Mouse (Mus musculus): ENCODE measurements around the gene Oxsr1. TPM values are rescaled to one million over a fixed set of nuclear protein-coding genes. Genes with fewer than 3 reads are reported as not detected.

The Oxsr1 gene
- polyA plus RNA-seq, 1 experiment from 2014 or later = 14.2 TPM

DNA sequence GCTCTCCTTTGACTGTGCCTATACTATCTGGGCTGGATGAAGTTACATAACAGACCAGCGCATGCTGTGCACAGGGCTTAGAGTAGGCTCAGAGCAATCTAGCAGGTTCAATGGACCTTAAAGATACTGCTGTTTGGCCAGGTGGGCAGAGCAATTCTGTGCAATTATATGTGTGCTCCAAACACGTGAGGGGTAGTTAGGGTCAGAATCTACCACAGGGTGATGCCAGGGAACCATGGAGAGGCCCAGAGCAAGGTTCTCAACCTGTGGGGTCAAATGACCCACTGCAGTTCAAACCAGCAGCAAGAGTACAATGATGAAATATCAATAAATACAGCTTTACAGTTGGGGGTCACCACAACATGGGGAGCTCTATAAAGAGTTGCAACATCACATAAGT is 115.6 kb downstream of the Oxsr1 start:
- no peak for ATAC-seq (replicated peaks; ENCODE audit: low FRiP score)

DNA sequence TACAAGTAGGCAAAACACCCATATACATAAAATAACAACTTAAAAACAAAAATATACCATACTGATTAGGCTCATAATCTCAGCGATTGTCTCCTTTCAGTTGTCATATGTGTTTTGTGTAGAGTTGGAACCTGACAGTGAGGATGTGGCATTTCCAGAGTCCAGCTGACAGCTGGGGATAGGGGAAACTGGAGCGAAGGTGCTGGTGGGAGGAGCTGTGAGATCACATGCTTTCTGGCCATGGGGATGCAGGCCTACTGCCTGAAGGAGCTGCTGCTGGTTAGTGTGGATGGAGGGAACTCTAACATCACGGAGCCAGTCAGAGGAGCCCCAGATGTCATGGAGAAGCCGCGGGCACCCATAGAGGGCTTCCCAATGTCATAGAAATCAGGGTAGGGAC is 116.5 kb downstream of the Oxsr1 start:
- Histone ChIP-seq H3K27ac (no peak overlapping the region), H3K9ac (no peak overlapping the region), H3K36me3 (no peaks in the 10 kb centered on the region), H3K4me2 (no peak overlapping the region), H3K4me1 (0 out of 2 replicates have a peak, but pooled peaks cover 3% of the 10 kb centered on the region), H3K9me3 (replicated peaks) (0 out of 2 replicates have a peak, but pooled peaks cover 4% of the 10 kb centered on the region), H3K27me3 (no peaks in the 10 kb centered on the region), H3K4me3 (replicated peaks) (no peak overlapping the region)
- no peak for ATAC-seq (replicated peaks; ENCODE audit: low FRiP score)
- 89% methylated on average over 5 of the region's 5 CpGs for WGBS

More for the DNA sequence above, 115.6 kb downstream of the Oxsr1 start:
- H3K27me3 ChIP-seq = no peaks in the 10 kb centered on the region
- 70% methylated on average over 2 of the region's 2 CpGs for WGBS
- no peak overlapping the region for H3K4me3 ChIP-seq (replicated peaks)
- H3K9ac ChIP-seq = no peak overlapping the region
- H3K36me3 ChIP-seq = no peaks in the 10 kb centered on the region
- 0 out of 2 replicates have a peak, but pooled peaks cover 3% of the 10 kb centered on the region for H3K4me1 ChIP-seq
- H3K9me3 ChIP-seq (replicated peaks) = 0 out of 2 replicates have a peak, but pooled peaks cover 4% of the 10 kb centered on the region
- no peak overlapping the region for H3K4me2 ChIP-seq
- no peak overlapping the region for H3K27ac ChIP-seq

DNA sequence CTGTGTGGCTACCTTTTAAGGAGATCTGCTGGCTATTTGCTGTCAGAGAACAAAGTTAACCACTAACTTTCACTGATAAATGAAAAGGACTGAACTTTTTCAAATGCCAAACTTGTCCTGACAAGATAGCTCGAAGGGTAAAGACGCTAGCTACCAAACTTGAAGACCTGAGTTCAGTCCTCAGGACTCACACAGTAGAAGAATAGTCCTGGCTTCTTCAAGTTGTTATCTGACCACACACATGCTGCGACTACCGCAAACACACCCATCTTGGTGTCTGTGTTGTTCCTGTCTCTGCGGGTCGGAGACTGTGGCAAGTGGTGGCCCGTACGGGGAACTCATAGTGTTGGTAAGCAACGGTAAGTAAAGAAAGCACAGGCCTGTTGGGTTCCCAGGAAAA is 118.6 kb downstream of the Oxsr1 start:
- no peaks in the 10 kb centered on the region for H3K36me3 ChIP-seq
- no peak overlapping the region for H3K4me2 ChIP-seq
- WGBS = 97% methylated on average over 9 of the region's 9 CpGs

GRCm38 (mm10) chr9:119201653-119202052 is 120.6 kb downstream of the Oxsr1 start:
- peak; percentile 58; the same call in 1 of the 2 replicates for ATAC-seq (replicated peaks; ENCODE audit: low FRiP score)

More for the DNA sequence above, 118.6 kb downstream of the Oxsr1 start:
- Histone ChIP-seq H3K9ac (no peak overlapping the region), H3K27ac (no peak overlapping the region), H3K4me1 (0 out of 2 replicates have a peak, but pooled peaks cover 10% of the 10 kb centered on the region), H3K9me3 (replicated peaks) (0 out of 2 replicates have a peak, but pooled peaks cover 4% of the 10 kb centered on the region), H3K27me3 (no peaks in the 10 kb centered on the region), H3K4me3 (replicated peaks) (no peak overlapping the region)
- ATAC-seq (replicated peaks; ENCODE audit: low FRiP score) = no peak

DNA sequence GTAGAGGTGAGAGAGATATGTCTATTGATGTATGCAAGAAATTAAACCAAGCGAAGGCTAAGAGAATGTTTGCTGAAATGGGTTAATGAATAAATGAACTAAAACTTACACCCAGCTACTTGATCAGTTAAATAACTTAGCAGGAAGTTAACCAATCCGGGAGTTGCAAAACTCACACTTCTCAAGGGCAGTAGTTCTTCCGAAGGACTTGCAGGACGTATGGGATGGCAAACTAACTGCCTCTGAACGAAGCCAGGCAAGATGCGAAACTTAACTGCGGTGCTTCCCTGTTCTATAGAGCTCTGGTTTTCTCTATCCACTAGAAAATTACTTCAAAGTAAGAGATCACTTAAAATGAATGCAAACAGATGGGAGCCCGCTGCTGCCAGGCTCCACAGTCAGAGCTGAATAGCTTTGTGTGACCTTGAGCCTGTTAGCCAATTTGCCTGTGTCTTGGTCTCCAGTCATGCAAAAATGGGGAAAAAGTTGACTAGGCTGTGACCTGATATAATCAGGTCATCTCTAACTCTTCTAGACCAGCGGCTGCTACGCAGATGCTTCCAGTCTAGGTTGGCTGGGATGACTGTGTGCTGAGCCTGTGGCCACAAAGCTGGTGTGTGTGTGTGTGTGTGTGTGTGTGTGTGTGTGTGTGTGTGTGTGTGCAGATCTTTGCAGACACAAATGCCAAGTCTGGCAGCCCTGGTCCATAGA is 122.9 kb downstream of the Oxsr1 start:
- ATAC-seq (replicated peaks; ENCODE audit: low FRiP score) = no peak
- Histone ChIP-seq H3K36me3 (no peaks in the 10 kb centered on the region), H3K4me2 (no peak overlapping the region), H3K4me1 (0 out of 2 replicates have a peak, but pooled peaks cover 7% of the 10 kb centered on the region), H3K9ac (no peak overlapping the region), H3K27ac (peak overlapping the region; percentile 6), H3K9me3 (replicated peaks) (no peaks in the 10 kb centered on the region), H3K27me3 (no peaks in the 10 kb centered on the region), H3K4me3 (replicated peaks) (no peak overlapping the region)
- WGBS = 72% methylated on average over 10 of the region's 10 CpGs

More at GRCm38 (mm10) chr9:119201653-119202052, 120.6 kb downstream of the Oxsr1 start:
- H3K4me2 ChIP-seq = no peak overlapping the region
- H3K27me3 ChIP-seq = no peaks in the 10 kb centered on the region
- H3K36me3 ChIP-seq = no peaks in the 10 kb centered on the region
- H3K9me3 ChIP-seq (replicated peaks) = 0 out of 2 replicates have a peak, but pooled peaks cover 4% of the 10 kb centered on the region
- H3K4me1 ChIP-seq = 0 out of 2 replicates have a peak, but pooled peaks cover 7% of the 10 kb centered on the region
- no peak overlapping the region for H3K4me3 ChIP-seq (replicated peaks)
- no peak overlapping the region for H3K27ac ChIP-seq
- H3K9ac ChIP-seq = no peak overlapping the region
- 81% methylated on average over 5 of the region's 5 CpGs for WGBS

GRCm38 (mm10) chr9:119192202-119192990 is 129.8 kb downstream of the Oxsr1 start:
- Histone ChIP-seq H3K4me2 (no peak overlapping the region), H3K9ac (no peak overlapping the region), H3K27ac (no peak overlapping the region), H3K4me3 (replicated peaks) (no peak overlapping the region), H3K27me3 (no peaks in the 10 kb centered on the region), H3K9me3 (replicated peaks) (no peaks in the 10 kb centered on the region), H3K4me1 (no peaks in the 10 kb centered on the region), H3K36me3 (no peaks in the 10 kb centered on the region)
- 33% methylated on average over 11 of the region's 11 CpGs for WGBS
- ATAC-seq (replicated peaks; ENCODE audit: low FRiP score) = peak; percentile 85

Other genes starting within 250 kb of the Oxsr1 start
- 20.0 and 20.1 TPM in 2 replicates for gene Plcd1, start 228.9 kb downstream of the Oxsr1 start, polyA plus RNA-seq (2015; fragmentation: Nextera tagmentation; extraction: Ambion mirVana)
- 2.6 and 6.2 TPM in 2 replicates for gene Dlec1, start 219.9 kb downstream of the Oxsr1 start, polyA plus RNA-seq (2015; fragmentation: Nextera tagmentation; extraction: Ambion mirVana)
- gene Acaa1b, start 165.3 kb downstream of the Oxsr1 start, polyA plus RNA-seq (2015; fragmentation: Nextera tagmentation; extraction: Ambion mirVana) = 26.9 and 30.5 TPM in 2 replicates
- gene Gm47289, start 163.3 kb downstream of the Oxsr1 start, polyA plus RNA-seq (2015; fragmentation: Nextera tagmentation; extraction: Ambion mirVana) = not detected in 2 replicates
- 7.6 and 9.8 TPM in 2 replicates for gene Slc22a13, start 113.3 kb downstream of the Oxsr1 start, polyA plus RNA-seq (2015; fragmentation: Nextera tagmentation; extraction: Ambion mirVana)
- gene Acaa1a, start 17.2 kb upstream of the Oxsr1 start, polyA plus RNA-seq (2015; fragmentation: Nextera tagmentation; extraction: Ambion mirVana) = 111 and 121 TPM in 2 replicates
- 25.6 and 25.9 TPM in 2 replicates for gene Myd88, start 19.0 kb upstream of the Oxsr1 start, polyA plus RNA-seq (2015; fragmentation: Nextera tagmentation; extraction: Ambion mirVana)
- gene Xylb, start 35.0 kb upstream of the Oxsr1 start, polyA plus RNA-seq (2015; fragmentation: Nextera tagmentation; extraction: Ambion mirVana) = 20.8 and 26.9 TPM in 2 replicates
- 0.30 TPM in 1 of 2 replicates, not detected in the other for gene Slc22a14, start 43.1 kb upstream of the Oxsr1 start, polyA plus RNA-seq (2015; fragmentation: Nextera tagmentation; extraction: Ambion mirVana)
- gene Acvr2b, start 79.7 kb upstream of the Oxsr1 start, polyA plus RNA-seq (2015; fragmentation: Nextera tagmentation; extraction: Ambion mirVana) = 36.4 and 36.6 TPM in 2 replicates
- gene Exog, start 122.5 kb upstream of the Oxsr1 start, polyA plus RNA-seq (2015; fragmentation: Nextera tagmentation; extraction: Ambion mirVana) = 24.1 and 25.3 TPM in 2 replicates

Measured in kidney, embryonic 15.5 days (tissue).